Mouse (Mus musculus): ENCODE measurements around the gene Rcc2. TPM values are rescaled to one million over a fixed set of nuclear protein-coding genes. Genes with fewer than 3 reads are reported as not detected.

Rcc2 gene
- polyA plus RNA-seq, 1 experiment = 49.6 TPM

DNA sequence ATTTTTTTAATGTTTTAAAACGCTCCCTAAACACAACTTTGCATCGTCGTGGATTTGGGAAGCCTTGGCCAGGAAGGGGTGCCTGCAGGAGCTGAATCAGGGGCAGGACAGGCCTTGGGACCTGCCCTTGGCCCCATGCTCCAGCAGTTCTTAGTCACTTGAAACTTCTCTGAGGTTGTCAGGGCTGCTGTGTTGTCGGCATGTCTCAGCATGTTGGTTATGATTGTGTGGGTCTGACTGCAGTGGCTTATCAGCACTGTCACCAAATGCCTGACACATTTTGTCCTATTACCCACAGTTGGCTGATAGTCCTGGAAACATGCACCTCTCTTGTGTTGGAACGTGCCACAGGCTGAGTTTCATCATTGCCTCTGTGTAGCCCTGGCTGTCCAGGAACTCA is 19.8 kb downstream of the Rcc2 start:
- DNase-seq = no peak

GRCm38 (mm10) chr4:140721968-140722490 is 21.7 kb downstream of the Rcc2 start:
- H3K4me3 ChIP-seq (replicated peaks; ENCODE audit: extremely low read depth, low read depth, low read length) = no peak overlapping the region
- WGBS = 62% methylated on average over 20 of the region's 20 CpGs
- no peak for DNase-seq
- no peaks in the 10 kb centered on the region for H3K4me1 ChIP-seq (ENCODE audit: control insufficient read depth, insufficient read depth, low read length)
- TF ChIP-seq POLR2A (IDR thresholded peaks at IDR 0.05; ENCODE audit: borderline replicate concordance, extremely low read depth, low read depth, low read length) (no peak), CTCF (IDR thresholded peaks at IDR 0.05; ENCODE audit: insufficient read depth, low read length) (no peak)

More for the DNA sequence above, 19.8 kb downstream of the Rcc2 start:
- 80% methylated on average over 5 of the region's 5 CpGs for WGBS
- Histone ChIP-seq H3K4me3 (replicated peaks; ENCODE audit: extremely low read depth, low read depth, low read length) (no peak overlapping the region), H3K4me1 (ENCODE audit: control insufficient read depth, insufficient read depth, low read length) (no peaks in the 10 kb centered on the region)
- TF ChIP-seq CTCF (IDR thresholded peaks at IDR 0.05; ENCODE audit: insufficient read depth, low read length) = no peak

- TF ChIP-seq CTCF (IDR thresholded peaks at IDR 0.05; ENCODE audit: insufficient read depth, low read length) (no peak), POLR2A (IDR thresholded peaks at IDR 0.05; ENCODE audit: borderline replicate concordance, extremely low read depth, low read depth, low read length) (no peak)
- H3K4me1 ChIP-seq (ENCODE audit: control insufficient read depth, insufficient read depth, low read length) = no peaks in the 10 kb centered on the region
- H3K4me3 ChIP-seq (replicated peaks; ENCODE audit: extremely low read depth, low read depth, low read length) = no peak overlapping the region
- WGBS = 62% methylated on average over 9 of the region's 9 CpGs
- DNase-seq = no peak
Observed at GRCm38 (mm10) chr4:140722710-140723109, 22.4 kb downstream of the Rcc2 start.

- H3K4me1 ChIP-seq (ENCODE audit: control insufficient read depth, insufficient read depth, low read length) = no peaks in the 10 kb centered on the region
- WGBS = 44% methylated on average over 9 of the region's 9 CpGs
- H3K4me3 ChIP-seq (replicated peaks; ENCODE audit: extremely low read depth, low read depth, low read length) = no peak overlapping the region
- TF ChIP-seq CTCF (IDR thresholded peaks at IDR 0.05; ENCODE audit: insufficient read depth, low read length) (no peak), POLR2A (IDR thresholded peaks at IDR 0.05; ENCODE audit: borderline replicate concordance, extremely low read depth, low read depth, low read length) (no peak)
- no peak for DNase-seq
Observed at GRCm38 (mm10) chr4:140723192-140723591, 22.9 kb downstream of the Rcc2 start.

DNA sequence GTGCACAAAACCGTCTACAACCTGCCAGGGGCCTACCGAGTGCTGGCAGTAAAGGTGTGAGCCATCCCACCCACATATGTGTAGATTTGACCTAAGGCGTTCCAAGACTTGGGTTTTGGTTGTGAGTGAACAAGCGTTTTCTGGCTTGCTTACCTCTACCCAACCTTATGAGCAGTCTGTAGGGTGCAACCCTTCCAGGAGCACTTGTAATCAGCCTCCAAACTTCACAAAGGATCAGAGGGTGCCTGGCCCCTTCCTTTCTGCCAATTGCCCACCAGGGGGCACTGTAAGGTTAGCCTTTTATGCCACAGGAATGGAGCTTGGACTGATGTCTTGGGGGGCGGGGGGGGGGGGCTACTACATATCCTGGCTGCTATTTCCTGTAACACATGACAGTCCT is 23.5 kb downstream of the Rcc2 start:
- TF ChIP-seq POLR2A (IDR thresholded peaks at IDR 0.05; ENCODE audit: borderline replicate concordance, extremely low read depth, low read depth, low read length) = no peak
- peak; percentile 68 for TF ChIP-seq CTCF (IDR thresholded peaks at IDR 0.05; ENCODE audit: insufficient read depth, low read length)
- H3K4me1 ChIP-seq (ENCODE audit: control insufficient read depth, insufficient read depth, low read length) = no peaks in the 10 kb centered on the region
- DNase-seq = no peak
- whole genome bisulfite sequencing = 67% methylated on average over 5 of the region's 5 CpGs
- H3K4me3 ChIP-seq (replicated peaks; ENCODE audit: extremely low read depth, low read depth, low read length) = no peak overlapping the region

DNA sequence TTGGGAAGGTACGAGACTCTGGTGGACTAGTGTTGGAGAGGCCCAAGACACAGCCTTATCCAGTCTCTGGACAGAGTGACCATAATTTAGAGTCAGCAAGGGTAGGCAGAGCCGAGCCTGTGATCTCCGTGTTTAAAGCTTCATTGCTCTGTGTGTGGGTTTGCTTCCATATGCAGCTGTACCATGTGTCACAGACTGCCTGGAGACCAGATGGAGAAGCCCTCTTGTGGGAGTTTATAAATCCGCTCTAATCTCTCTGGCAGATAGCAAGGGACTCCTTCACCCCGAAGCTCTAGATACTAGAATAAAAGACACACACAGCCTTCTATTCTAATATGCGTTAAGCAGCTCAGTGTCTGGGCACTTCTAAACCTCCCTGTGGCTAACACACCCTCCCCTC is 24.4 kb downstream of the Rcc2 start:
- no peak for DNase-seq
- Histone ChIP-seq H3K4me3 (replicated peaks; ENCODE audit: extremely low read depth, low read depth, low read length) (no peak overlapping the region), H3K4me1 (ENCODE audit: control insufficient read depth, insufficient read depth, low read length) (no peaks in the 10 kb centered on the region)
- TF ChIP-seq POLR2A (IDR thresholded peaks at IDR 0.05; ENCODE audit: borderline replicate concordance, extremely low read depth, low read depth, low read length) = no peak
- 78% methylated on average over 6 of the region's 6 CpGs for WGBS

DNA sequence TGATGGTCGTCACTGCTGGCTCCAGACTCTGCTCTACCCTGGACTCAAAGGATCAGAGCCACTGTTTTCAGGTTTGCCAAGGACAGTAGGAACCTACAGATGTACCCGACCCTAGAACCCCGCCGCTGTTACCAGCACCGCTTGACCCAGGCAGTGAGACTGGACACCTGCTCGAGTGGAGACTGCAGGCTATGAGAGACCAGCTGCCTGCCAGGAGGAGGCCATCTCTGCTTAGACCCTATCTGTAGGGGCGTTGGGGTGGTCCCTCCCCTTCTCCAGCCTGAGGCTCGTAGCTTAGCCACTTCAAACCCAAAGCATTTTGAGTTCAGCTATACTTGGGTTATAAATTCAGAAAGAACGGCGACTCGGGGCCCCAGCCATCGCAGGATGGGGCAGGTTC is 26.6 kb downstream of the Rcc2 start:
- no peak for TF ChIP-seq POLR2A (IDR thresholded peaks at IDR 0.05; ENCODE audit: borderline replicate concordance, extremely low read depth, low read depth, low read length)
- TF ChIP-seq CTCF (IDR thresholded peaks at IDR 0.05; ENCODE audit: insufficient read depth, low read length) = no peak
- no peak for DNase-seq
- WGBS = 85% methylated on average over 12 of the region's 12 CpGs
- Histone ChIP-seq H3K4me3 (replicated peaks; ENCODE audit: extremely low read depth, low read depth, low read length) (no peak overlapping the region), H3K4me1 (ENCODE audit: control insufficient read depth, insufficient read depth, low read length) (no peaks in the 10 kb centered on the region)

GRCm38 (mm10) chr4:140731654-140732053 is 31.3 kb downstream of the Rcc2 start:
- peak; percentile 21; the same call in 1 of the 2 replicates for TF ChIP-seq CTCF (IDR thresholded peaks at IDR 0.05; ENCODE audit: insufficient read depth, low read length)
- no peak for TF ChIP-seq POLR2A (IDR thresholded peaks at IDR 0.05; ENCODE audit: borderline replicate concordance, extremely low read depth, low read depth, low read length)
- WGBS = 80% methylated on average over 4 of the region's 4 CpGs
- no peak for DNase-seq
- Histone ChIP-seq H3K4me3 (replicated peaks; ENCODE audit: extremely low read depth, low read depth, low read length) (no peak overlapping the region), H3K4me1 (ENCODE audit: control insufficient read depth, insufficient read depth, low read length) (no peaks in the 10 kb centered on the region)

GRCm38 (mm10) chr4:140732871-140733270 is 32.5 kb downstream of the Rcc2 start:
- no peak for DNase-seq
- Histone ChIP-seq H3K4me1 (ENCODE audit: control insufficient read depth, insufficient read depth, low read length) (no peaks in the 10 kb centered on the region), H3K4me3 (replicated peaks; ENCODE audit: extremely low read depth, low read depth, low read length) (no peak overlapping the region)
- no peak for TF ChIP-seq CTCF (IDR thresholded peaks at IDR 0.05; ENCODE audit: insufficient read depth, low read length)
- TF ChIP-seq POLR2A (IDR thresholded peaks at IDR 0.05; ENCODE audit: borderline replicate concordance, extremely low read depth, low read depth, low read length) = no peak
- 72% methylated on average over 7 of the region's 7 CpGs for WGBS

DNA sequence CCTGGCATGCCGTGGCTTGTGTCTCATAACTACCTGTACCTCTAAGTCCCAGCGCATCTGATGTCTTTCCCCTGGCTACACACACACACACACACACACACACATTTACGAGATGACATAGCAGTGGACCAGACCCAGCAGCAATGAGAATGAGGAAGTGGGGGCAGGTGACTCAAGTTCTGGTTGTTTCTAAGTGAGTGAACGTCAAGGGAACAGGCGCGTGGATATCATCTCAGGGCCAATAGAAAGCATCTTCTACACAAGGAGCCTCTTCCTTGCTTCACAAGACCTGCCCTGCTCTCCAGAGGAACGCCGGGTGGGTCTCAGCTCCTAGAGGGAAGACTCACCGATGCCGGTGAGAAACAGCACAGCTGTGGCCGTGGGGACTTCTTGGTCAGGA is 40.3 kb downstream of the Rcc2 start:
- no peaks in the 10 kb centered on the region for H3K4me1 ChIP-seq (ENCODE audit: control insufficient read depth, insufficient read depth, low read length)
- WGBS = 72% methylated on average over 11 of the region's 11 CpGs
- DNase-seq = no peak
- no peak overlapping the region for H3K4me3 ChIP-seq (replicated peaks; ENCODE audit: extremely low read depth, low read depth, low read length)
- TF ChIP-seq POLR2A (IDR thresholded peaks at IDR 0.05; ENCODE audit: borderline replicate concordance, extremely low read depth, low read depth, low read length) (no peak), CTCF (IDR thresholded peaks at IDR 0.05; ENCODE audit: insufficient read depth, low read length) (no peak)
